Mouse (Mus musculus): ENCODE results near the gene Rere. TPM values are rescaled to one million over a fixed set of nuclear protein-coding genes. Genes with fewer than 3 reads are reported as not detected.

Rere gene
- polyA plus RNA-seq, 1 experiment = 58.8 TPM

- Histone ChIP-seq H3K27me3 (replicated peaks; ENCODE audit: control insufficient read depth, insufficient read depth, low read length) (no peaks in the 10 kb centered on the region), H3K4me1 (ENCODE audit: control insufficient read depth, insufficient read depth, low read length) (peaks cover 20% of the 10 kb centered on the region), H3K36me3 (ENCODE audit: control insufficient read depth, insufficient read depth, low read length) (peaks cover 14% of the 10 kb centered on the region), H3K4me3 (ENCODE audit: insufficient read depth, low read depth, low read length) (no peak overlapping the region), H3K27ac (ENCODE audit: insufficient read depth, low read depth, low read length) (no peak overlapping the region)
- DNase-seq = no peak
- 73% methylated on average over 5 of the region's 5 CpGs for WGBS
- TF ChIP-seq CTCF (conservative IDR thresholded peaks at IDR 0.05; ENCODE audit: insufficient read depth, insufficient read length, low read depth, low read length) (no peak), POLR2A (IDR thresholded peaks at IDR 0.05; ENCODE audit: low read depth, low read length) (no peak)
Observed at GRCm38 (mm10) chr4:150242745-150243144, 38.7 kb upstream of the Rere start.

- peaks cover 15% of the 10 kb centered on the region for H3K36me3 ChIP-seq (ENCODE audit: control insufficient read depth, insufficient read depth, low read length)
- H3K4me3 ChIP-seq (ENCODE audit: insufficient read depth, low read depth, low read length) = no peak overlapping the region
- no peak for DNase-seq
- no peak for TF ChIP-seq CTCF (conservative IDR thresholded peaks at IDR 0.05; ENCODE audit: insufficient read depth, insufficient read length, low read depth, low read length)
- TF ChIP-seq POLR2A (IDR thresholded peaks at IDR 0.05; ENCODE audit: low read depth, low read length) = no peak
- 62% methylated on average over 2 of the region's 2 CpGs for WGBS
- H3K27me3 ChIP-seq (replicated peaks; ENCODE audit: control insufficient read depth, insufficient read depth, low read length) = no peaks in the 10 kb centered on the region
- no peak overlapping the region for H3K27ac ChIP-seq (ENCODE audit: insufficient read depth, low read depth, low read length)
- peaks cover 8% of the 10 kb centered on the region; the same call in 1 of the 2 replicates for H3K4me1 ChIP-seq (ENCODE audit: control insufficient read depth, insufficient read depth, low read length)
Observed at GRCm38 (mm10) chr4:150245876-150246275, 35.6 kb upstream of the Rere start.

GRCm38 (mm10) chr4:150248009-150248408 lies 33.4 kb upstream of the Rere start:
- TF ChIP-seq CTCF (conservative IDR thresholded peaks at IDR 0.05; ENCODE audit: insufficient read depth, insufficient read length, low read depth, low read length) (peak; percentile 98), POLR2A (IDR thresholded peaks at IDR 0.05; ENCODE audit: low read depth, low read length) (no peak)

GRCm38 (mm10) chr4:150248917-150249316 lies 32.5 kb upstream of the Rere start:
- H3K27me3 ChIP-seq (replicated peaks; ENCODE audit: control insufficient read depth, insufficient read depth, low read length) = no peaks in the 10 kb centered on the region
- H3K27ac ChIP-seq (ENCODE audit: insufficient read depth, low read depth, low read length) = no peak overlapping the region
- TF ChIP-seq CTCF (conservative IDR thresholded peaks at IDR 0.05; ENCODE audit: insufficient read depth, insufficient read length, low read depth, low read length) = no peak
- no peak for TF ChIP-seq POLR2A (IDR thresholded peaks at IDR 0.05; ENCODE audit: low read depth, low read length)
- peaks cover 12% of the 10 kb centered on the region for H3K36me3 ChIP-seq (ENCODE audit: control insufficient read depth, insufficient read depth, low read length)
- DNase-seq = no peak
- H3K4me1 ChIP-seq (ENCODE audit: control insufficient read depth, insufficient read depth, low read length) = 0 out of 2 replicates have a peak, but pooled peaks cover 5% of the 10 kb centered on the region
- H3K4me3 ChIP-seq (ENCODE audit: insufficient read depth, low read depth, low read length) = no peak overlapping the region
- WGBS = 40% methylated on average over 5 of the region's 5 CpGs

More at GRCm38 (mm10) chr4:150248009-150248408, 33.4 kb upstream of the Rere start:
- peak; percentile 77 for DNase-seq
- H3K27ac ChIP-seq (ENCODE audit: insufficient read depth, low read depth, low read length) = no peak overlapping the region
- 0 out of 2 replicates have a peak, but pooled peaks cover 5% of the 10 kb centered on the region for H3K4me1 ChIP-seq (ENCODE audit: control insufficient read depth, insufficient read depth, low read length)
- H3K36me3 ChIP-seq (ENCODE audit: control insufficient read depth, insufficient read depth, low read length) = peaks cover 14% of the 10 kb centered on the region
- H3K27me3 ChIP-seq (replicated peaks; ENCODE audit: control insufficient read depth, insufficient read depth, low read length) = no peaks in the 10 kb centered on the region
- WGBS = 43% methylated on average over 5 of the region's 5 CpGs
- H3K4me3 ChIP-seq (ENCODE audit: insufficient read depth, low read depth, low read length) = no peak overlapping the region

- DNase-seq = no peak
- Histone ChIP-seq H3K36me3 (ENCODE audit: control insufficient read depth, insufficient read depth, low read length) (peaks cover 8% of the 10 kb centered on the region), H3K4me1 (ENCODE audit: control insufficient read depth, insufficient read depth, low read length) (0 out of 2 replicates have a peak, but pooled peaks cover 5% of the 10 kb centered on the region), H3K27me3 (replicated peaks; ENCODE audit: control insufficient read depth, insufficient read depth, low read length) (no peaks in the 10 kb centered on the region), H3K27ac (ENCODE audit: insufficient read depth, low read depth, low read length) (no peak overlapping the region), H3K4me3 (ENCODE audit: insufficient read depth, low read depth, low read length) (no peak overlapping the region)
- 66% methylated on average over 5 of the region's 5 CpGs for WGBS
- TF ChIP-seq POLR2A (IDR thresholded peaks at IDR 0.05; ENCODE audit: low read depth, low read length) (no peak), CTCF (conservative IDR thresholded peaks at IDR 0.05; ENCODE audit: insufficient read depth, insufficient read length, low read depth, low read length) (no peak)
Observed at GRCm38 (mm10) chr4:150249731-150250270, 31.6 kb upstream of the Rere start.

GRCm38 (mm10) chr4:150250549-150251422 lies 30.7 kb upstream of the Rere start:
- H3K27ac ChIP-seq (ENCODE audit: insufficient read depth, low read depth, low read length) = peak overlapping the region; percentile 19

GRCm38 (mm10) chr4:150254416-150254815 lies 27.0 kb upstream of the Rere start:
- TF ChIP-seq CTCF (conservative IDR thresholded peaks at IDR 0.05; ENCODE audit: insufficient read depth, insufficient read length, low read depth, low read length) (no peak), POLR2A (IDR thresholded peaks at IDR 0.05; ENCODE audit: low read depth, low read length) (no peak)
- Histone ChIP-seq H3K27ac (ENCODE audit: insufficient read depth, low read depth, low read length) (no peak overlapping the region), H3K36me3 (ENCODE audit: control insufficient read depth, insufficient read depth, low read length) (no peaks in the 10 kb centered on the region; the same call in 1 of the 2 replicates), H3K27me3 (replicated peaks; ENCODE audit: control insufficient read depth, insufficient read depth, low read length) (no peaks in the 10 kb centered on the region), H3K4me1 (ENCODE audit: control insufficient read depth, insufficient read depth, low read length) (peaks cover 10% of the 10 kb centered on the region), H3K4me3 (ENCODE audit: insufficient read depth, low read depth, low read length) (no peak overlapping the region)
- 36% methylated on average over 4 of the region's 4 CpGs for WGBS
- DNase-seq = no peak

More at GRCm38 (mm10) chr4:150250549-150251422, 30.7 kb upstream of the Rere start:
- H3K27me3 ChIP-seq (replicated peaks; ENCODE audit: control insufficient read depth, insufficient read depth, low read length) = no peaks in the 10 kb centered on the region
- H3K4me3 ChIP-seq (ENCODE audit: insufficient read depth, low read depth, low read length) = no peak overlapping the region
- TF ChIP-seq CTCF (conservative IDR thresholded peaks at IDR 0.05; ENCODE audit: insufficient read depth, insufficient read length, low read depth, low read length) (no peak), POLR2A (IDR thresholded peaks at IDR 0.05; ENCODE audit: low read depth, low read length) (no peak)
- peaks cover 7% of the 10 kb centered on the region for H3K36me3 ChIP-seq (ENCODE audit: control insufficient read depth, insufficient read depth, low read length)
- 0 out of 2 replicates have a peak, but pooled peaks cover 5% of the 10 kb centered on the region for H3K4me1 ChIP-seq (ENCODE audit: control insufficient read depth, insufficient read depth, low read length)
- WGBS = 47% methylated on average over 18 of the region's 18 CpGs
- DNase-seq = peak; percentile 87
